Mouse (Mus musculus) heart, adult 11 months (tissue): ENCODE measurements around the gene Spata21.

Experiments used
- DNase-seq: peaks from one replicate; pipeline ENCODE4 v3.0.0; 2022

Spata21 gene

GRCm38 (mm10) chr4:141076761-141077506 lies 11.2 kb upstream of the Spata21 start:
- DNase-seq: peak; percentile 97

GRCm38 (mm10) chr4:141077681-141078509 lies 10.2 kb upstream of the Spata21 start, which contains the start of gene Necap2:
Gene Necap2, minus strand, starts transcription at chr4:141078357.
- DNase-seq: peak; percentile 99

GRCm38 (mm10) chr4:141078510-141079137 lies 9.5 kb upstream of the Spata21 start:
- DNase-seq: peak; percentile 90

GRCm38 (mm10) chr4:141086862-141087261 lies 1.3 kb upstream of the Spata21 start:
- no peak for DNase-seq

GRCm38 (mm10) chr4:141088714-141089113 lies 581 bp downstream of the Spata21 start:
- DNase-seq: no peak

GRCm38 (mm10) chr4:141095016-141095415 lies 6.9 kb downstream of the Spata21 start:
- DNase-seq: peak; percentile 86

- no peak for DNase-seq
Measured at GRCm38 (mm10) chr4:141096710-141097109, 8.6 kb downstream of the Spata21 start.

GRCm38 (mm10) chr4:141098935-141099334 lies 10.8 kb downstream of the Spata21 start:
- no peak for DNase-seq

- DNase-seq: no peak
Measured at GRCm38 (mm10) chr4:141099956-141100355, 11.8 kb downstream of the Spata21 start.

GRCm38 (mm10) chr4:141101291-141101690 lies 13.2 kb downstream of the Spata21 start:
- no peak for DNase-seq

GRCm38 (mm10) chr4:141101855-141102254 lies 13.7 kb downstream of the Spata21 start:
- no peak for DNase-seq

GRCm38 (mm10) chr4:141106526-141107183 lies 18.5 kb downstream of the Spata21 start:
- no peak for DNase-seq

GRCm38 (mm10) chr4:141108196-141108732 lies 20.1 kb downstream of the Spata21 start:
- no peak for DNase-seq

- peak; percentile 92 for DNase-seq
Measured at GRCm38 (mm10) chr4:141113831-141114230, 25.7 kb downstream of the Spata21 start.

GRCm38 (mm10) chr4:141114521-141114981 lies 26.4 kb downstream of the Spata21 start:
- peak; percentile 94 for DNase-seq

GRCm38 (mm10) chr4:141115398-141115797 lies 27.3 kb downstream of the Spata21 start:
- no peak for DNase-seq

- no peak for DNase-seq
Measured at GRCm38 (mm10) chr4:141118691-141119090, 30.6 kb downstream of the Spata21 start.

- no peak for DNase-seq
Measured at GRCm38 (mm10) chr4:141120700-141121099, 32.6 kb downstream of the Spata21 start.

GRCm38 (mm10) chr4:141122663-141123062 lies 34.5 kb downstream of the Spata21 start:
- DNase-seq: no peak

- DNase-seq: no peak
Measured at GRCm38 (mm10) chr4:141123065-141123464, 34.9 kb downstream of the Spata21 start.

- no peak for DNase-seq
Measured at GRCm38 (mm10) chr4:141129190-141129710, 41.1 kb downstream of the Spata21 start.

GRCm38 (mm10) chr4:141130704-141131342 lies 42.7 kb downstream of the Spata21 start:
- no peak for DNase-seq
